Mouse (Mus musculus) liver, embryonic 16.5 days (tissue): ENCODE results near the gene Vhl. TPM values are rescaled to one million over a fixed set of nuclear protein-coding genes. Genes with fewer than 3 reads are reported as not detected.
A peak's percentile ranks its signal among the peaks of the same experiment; 100 is the strongest.

Experiments
- ATAC-seq: fragments of 200-750 bp; cut with Nextera tagmentation; 2 replicates; pipeline ENCODE4 v1.8.0; 2017; ENCODE audit warnings: low read depth, mild to moderate bottlenecking, moderate number of reproducible peaks, moderate library complexity
- H3K27ac ChIP-seq: fragments of 300-500 bp; sonication (generic); 2 replicates; pipeline ENCODE4 v1.5.1; 2014; ENCODE audit warnings: mild to moderate bottlenecking, low read length
- H3K27me3 ChIP-seq: fragments of 300-500 bp; sonication (generic); 2 replicates; pipeline ENCODE4 v1.6.1; 2014; ENCODE audit warnings: low read depth, low read length, mixed read lengths; ENCODE audit not compliant: control insufficient read depth, insufficient read depth
- H3K36me3 ChIP-seq: fragments of 300-500 bp; sonication (generic); 2 replicates; pipeline ENCODE4 v1.6.1; 2014; ENCODE audit warnings: mild to moderate bottlenecking; ENCODE audit not compliant: control insufficient read depth, insufficient read depth
- H3K4me1 ChIP-seq: fragments of 300-500 bp; sonication (generic); 2 replicates; pipeline ENCODE4 v1.6.1; 2014; ENCODE audit warnings: low read depth, low read length, mixed read lengths; ENCODE audit not compliant: control insufficient read depth
- H3K4me2 ChIP-seq: fragments of 300-500 bp; sonication (generic); 2 replicates; pipeline ENCODE4 v1.6.1; 2014; ENCODE audit warnings: low read depth, low read length, mixed read lengths
- H3K4me3 ChIP-seq: fragments of 300-500 bp; sonication (generic); 2 replicates; pipeline ENCODE4 v1.5.1; 2014; ENCODE audit warnings: low read depth, mild to moderate bottlenecking, low read length
- H3K9ac ChIP-seq: fragments of 300-500 bp; sonication (generic); 2 replicates; pipeline ENCODE4 v1.6.1; 2014; ENCODE audit warnings: low read depth, low read length
- H3K9me3 ChIP-seq: fragments of 300-500 bp; sonication (generic); replicated peaks from 2 replicates; pipeline ENCODE4 v1.6.1; 2016; ENCODE audit warnings: low read length; ENCODE audit not compliant: control insufficient read depth
- WGBS: fragments of 180-500 bp; shearing (Covaris S2); extraction: QIAGEN DNeasy Blood & Tissue Kit; methylation state at CpG from one replicate; pipeline ENCODE4 v1.1.7; 2014; ENCODE audit not compliant: insufficient replicate concordance; 5-methylcytosine and 5-hydroxymethylcytosine counted together
- polyA plus RNA-seq: library from polyadenylated mRNA; unstranded; fragments of >200 nt; fragmentation: Nextera tagmentation; extraction: Ambion mirVana; gene quantifications from 2 replicates; pipeline ENCODE4 v1.2.1, GENCODE M21; 2015

Gene Vhl
- 9.0 and 9.1 TPM in 2 replicates for polyA plus RNA-seq

GRCm38 (mm10) chr6:113623941-113624751, at the start of gene Vhl:
TSS of gene Vhl (plus strand) at chr6:113623959.
- peak within 1 kb of the TSS; percentile 88 for H3K4me3 ChIP-seq
- no peaks in the 10 kb centered on the region for H3K27me3 ChIP-seq
- ATAC-seq = peak; percentile 91
- peak within 1 kb of the TSS; percentile 91 for H3K27ac ChIP-seq
- under 1% methylated on average over 67 of the region's 76 CpGs for WGBS
- peak within 1 kb of the TSS; percentile 97 for H3K4me2 ChIP-seq
- peaks cover 18% of the 10 kb centered on the region for H3K4me1 ChIP-seq
- H3K9me3 ChIP-seq = no peaks in the 10 kb centered on the region
- no peaks in the 10 kb centered on the region; the same call in 1 of the 2 replicates for H3K36me3 ChIP-seq
- H3K9ac ChIP-seq = peak within 1 kb of the TSS; percentile 93

DNA sequence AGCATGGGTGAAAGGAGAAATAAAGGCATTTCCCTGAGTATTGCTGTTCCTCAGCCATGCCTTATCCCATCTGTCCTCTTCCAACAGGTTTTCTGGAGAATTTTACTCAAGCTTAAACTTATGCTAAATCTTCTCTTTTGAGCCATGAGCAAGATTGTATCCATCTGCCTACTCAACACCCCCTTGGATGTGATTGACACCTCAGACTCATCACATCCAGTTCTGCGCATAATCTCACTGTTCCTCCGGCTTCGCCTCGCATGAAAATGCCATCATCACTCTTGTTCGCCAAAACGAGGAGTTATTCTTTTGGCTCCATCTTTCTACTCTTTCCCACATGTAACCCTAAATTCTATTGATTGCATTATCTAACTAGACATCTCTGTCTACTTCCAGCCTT, 47.7 kb upstream of the Vhl start:
- H3K27me3 ChIP-seq = no peaks in the 10 kb centered on the region
- ATAC-seq = no peak
- H3K9ac ChIP-seq = no peak overlapping the region
- 90% methylated on average over 6 of the region's 6 CpGs for WGBS
- no peak overlapping the region for H3K4me3 ChIP-seq
- no peak overlapping the region for H3K4me2 ChIP-seq
- H3K36me3 ChIP-seq = peaks cover 8% of the 10 kb centered on the region
- H3K9me3 ChIP-seq = no peaks in the 10 kb centered on the region
- no peak overlapping the region for H3K27ac ChIP-seq
- no peaks in the 10 kb centered on the region for H3K4me1 ChIP-seq

DNA sequence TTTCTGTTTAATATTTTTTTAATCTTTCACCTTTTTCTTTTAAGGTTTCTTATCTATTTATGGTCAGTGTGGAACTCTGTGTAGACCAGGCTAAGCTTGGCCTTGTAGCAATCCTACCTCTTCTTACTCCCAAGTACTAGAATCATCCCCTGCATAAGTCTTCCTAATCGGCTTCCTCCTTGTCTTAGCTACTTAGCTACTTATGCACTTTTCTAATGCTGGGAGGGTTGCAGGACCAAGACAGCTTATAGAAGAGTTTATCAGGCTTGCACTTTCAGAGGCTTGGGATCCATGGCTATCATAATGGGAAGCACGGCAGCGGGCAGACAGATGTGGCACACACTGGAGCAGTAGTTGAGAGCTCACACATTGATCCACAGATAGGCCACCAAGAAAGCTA, 44.5 kb upstream of the Vhl start:
- peaks cover 5% of the 10 kb centered on the region for H3K36me3 ChIP-seq
- no peak overlapping the region for H3K4me3 ChIP-seq
- no peak overlapping the region for H3K27ac ChIP-seq
- WGBS = 81% methylated on average over 3 of the region's 3 CpGs
- ATAC-seq = no peak
- H3K9me3 ChIP-seq = no peaks in the 10 kb centered on the region
- no peaks in the 10 kb centered on the region for H3K27me3 ChIP-seq
- H3K4me1 ChIP-seq = no peaks in the 10 kb centered on the region
- H3K4me2 ChIP-seq = no peak overlapping the region
- H3K9ac ChIP-seq = no peak overlapping the region

GRCm38 (mm10) chr6:113583023-113583422, 40.7 kb upstream of the Vhl start:
- Histone ChIP-seq H3K9me3 (no peaks in the 10 kb centered on the region), H3K27ac (no peak overlapping the region), H3K27me3 (no peaks in the 10 kb centered on the region), H3K4me2 (no peak overlapping the region), H3K9ac (no peak overlapping the region), H3K4me1 (no peaks in the 10 kb centered on the region), H3K4me3 (no peak overlapping the region), H3K36me3 (no peaks in the 10 kb centered on the region; the same call in 1 of the 2 replicates)
- WGBS = 83% methylated on average over 4 of the region's 4 CpGs
- no peak for ATAC-seq

- no peak overlapping the region for H3K9ac ChIP-seq
- WGBS = 76% methylated on average over 5 of the region's 5 CpGs
- no peaks in the 10 kb centered on the region for H3K4me1 ChIP-seq
- no peak overlapping the region for H3K27ac ChIP-seq
- no peak overlapping the region for H3K4me2 ChIP-seq
- no peaks in the 10 kb centered on the region for H3K27me3 ChIP-seq
- ATAC-seq = no peak
- H3K4me3 ChIP-seq = no peak overlapping the region
- H3K9me3 ChIP-seq = no peaks in the 10 kb centered on the region
- no peaks in the 10 kb centered on the region; the same call in 1 of the 2 replicates for H3K36me3 ChIP-seq
These were observed 38.7 kb upstream of the Vhl start for GRCm38 (mm10) chr6:113585065-113585464.

DNA sequence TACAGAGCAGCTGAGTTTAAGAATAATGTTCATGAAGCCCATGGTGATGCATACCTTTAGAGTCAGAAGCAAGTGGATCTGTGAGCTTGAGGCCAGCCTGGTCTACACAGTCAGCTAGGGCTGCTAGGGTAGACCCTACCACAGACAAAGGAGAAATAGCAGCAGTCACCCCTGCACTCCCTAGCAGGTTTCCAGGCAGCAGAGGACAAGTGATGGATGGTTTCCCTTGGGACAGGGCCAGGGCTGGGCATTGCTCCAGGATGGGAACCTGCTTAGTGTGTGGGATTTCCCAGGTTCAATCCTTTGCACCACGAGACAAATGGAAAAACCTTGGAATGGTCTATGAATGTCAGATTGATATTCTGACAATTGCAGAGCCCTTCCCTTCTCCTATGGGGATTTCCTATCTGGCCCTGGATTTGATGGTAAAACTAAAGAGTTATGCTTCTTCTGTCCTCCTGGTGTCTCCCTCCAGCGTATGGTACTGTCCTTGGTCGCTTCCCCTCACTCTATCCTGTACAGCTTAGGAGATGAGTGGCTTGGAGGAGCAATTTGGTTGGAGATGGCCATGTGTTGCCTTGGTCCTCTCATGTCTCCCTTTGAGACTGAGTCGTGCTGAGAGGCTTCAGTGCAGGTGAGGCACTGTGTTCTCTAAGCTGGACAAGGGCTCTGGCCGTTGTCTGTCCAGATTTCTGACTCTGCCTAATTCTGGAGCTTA, 37.1 kb upstream of the Vhl start:
- H3K4me2 ChIP-seq = no peak overlapping the region
- no peak overlapping the region for H3K27ac ChIP-seq
- ATAC-seq = 0 out of 2 replicates have a peak, but pooled peaks have one; percentile 13

DNA sequence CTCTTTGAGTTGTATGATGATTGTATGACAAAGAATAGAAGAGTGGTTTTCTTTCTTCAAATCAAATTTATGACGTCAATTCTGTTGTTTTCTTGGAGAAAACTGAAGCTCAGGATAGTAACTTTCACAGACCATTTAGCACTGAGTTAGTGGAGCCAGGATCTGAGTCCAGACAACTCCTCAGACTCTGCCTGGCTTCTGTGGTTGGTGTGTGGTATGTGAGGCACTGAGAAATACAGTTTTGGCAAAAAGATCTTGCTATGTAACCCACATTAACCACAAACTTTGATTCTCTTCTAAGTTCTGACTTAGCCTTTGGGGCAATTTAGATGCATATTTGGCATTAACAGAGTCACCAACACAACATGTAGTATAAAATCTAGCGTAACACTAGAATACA, 31.1 kb upstream of the Vhl start:
- H3K4me2 ChIP-seq = no peak overlapping the region
- no peak overlapping the region for H3K9ac ChIP-seq
- H3K36me3 ChIP-seq = no peaks in the 10 kb centered on the region
- no peak for ATAC-seq
- H3K9me3 ChIP-seq = no peaks in the 10 kb centered on the region
- no peaks in the 10 kb centered on the region for H3K27me3 ChIP-seq
- WGBS = 82% methylated on average over 2 of the region's 2 CpGs
- no peaks in the 10 kb centered on the region for H3K4me1 ChIP-seq
- H3K27ac ChIP-seq = no peak overlapping the region
- H3K4me3 ChIP-seq = no peak overlapping the region

More for the DNA sequence above, 37.1 kb upstream of the Vhl start:
- no peak overlapping the region for H3K9ac ChIP-seq
- no peak overlapping the region for H3K4me3 ChIP-seq
- no peaks in the 10 kb centered on the region for H3K27me3 ChIP-seq
- H3K9me3 ChIP-seq = no peaks in the 10 kb centered on the region
- H3K4me1 ChIP-seq = no peaks in the 10 kb centered on the region
- no peaks in the 10 kb centered on the region; the same call in 1 of the 2 replicates for H3K36me3 ChIP-seq
- WGBS = 74% methylated on average over 5 of the region's 5 CpGs

GRCm38 (mm10) chr6:113597945-113598344, 25.8 kb upstream of the Vhl start:
- H3K27ac ChIP-seq = no peak overlapping the region
- H3K4me2 ChIP-seq = no peak overlapping the region
- H3K9ac ChIP-seq = no peak overlapping the region
- H3K9me3 ChIP-seq = no peaks in the 10 kb centered on the region
- H3K4me1 ChIP-seq = peaks cover 4% of the 10 kb centered on the region; the same call in 1 of the 2 replicates
- H3K27me3 ChIP-seq = no peaks in the 10 kb centered on the region
- WGBS = 76% methylated on average over 4 of the region's 4 CpGs
- no peak overlapping the region for H3K4me3 ChIP-seq
- no peaks in the 10 kb centered on the region for H3K36me3 ChIP-seq
- ATAC-seq = no peak

GRCm38 (mm10) chr6:113599833-113600232, 23.9 kb upstream of the Vhl start:
- Histone ChIP-seq H3K4me3 (no peak overlapping the region), H3K27me3 (no peaks in the 10 kb centered on the region), H3K27ac (no peak overlapping the region), H3K9ac (no peak overlapping the region), H3K4me2 (no peak overlapping the region), H3K9me3 (no peaks in the 10 kb centered on the region), H3K36me3 (no peaks in the 10 kb centered on the region), H3K4me1 (peaks cover 5% of the 10 kb centered on the region; the same call in 1 of the 2 replicates)
- no peak for ATAC-seq
- 78% methylated on average over 5 of the region's 5 CpGs for WGBS
